Mouse (Mus musculus) brain, embryonic 14.5 days (tissue): ENCODE results near the gene Tsfm.

Experiments
- CTCF ChIP-seq: fragments of 200-500 bp; IDR thresholded peaks from 2 replicates; pipeline ENCODE4 v1.5.1; 2012; ENCODE audit warnings: inconsistent platforms, mild to moderate bottlenecking, moderate library complexity, borderline replicate concordance; ENCODE audit not compliant: insufficient read depth, insufficient read length; ENCODE audit errors: extremely low read depth
- POLR2A ChIP-seq: fragments of 200-500 bp; IDR thresholded peaks from 2 replicates; pipeline ENCODE4 v1.6.1; 2012; ENCODE audit warnings: mild to moderate bottlenecking, inconsistent platforms, borderline replicate concordance; ENCODE audit not compliant: poor library complexity, insufficient read depth, insufficient read length, severe bottlenecking; ENCODE audit errors: extremely low read depth

- TF ChIP-seq CTCF (no peak), POLR2A (no peak)
Observed at GRCm38 (mm10) chr10:127017071-127017470, 13.6 kb downstream of the Tsfm start.
